Mouse (Mus musculus): ENCODE measurements around the gene Inafm2. TPM values are rescaled to one million over a fixed set of nuclear protein-coding genes. Genes with fewer than 3 reads are reported as not detected.

Inafm2 gene
- polyA plus RNA-seq (2011; ENCODE audit: insufficient read depth, insufficient read length, low replicate concordance, missing spikeins), result 16.0 and 28.5 TPM in 2 replicates

DNA sequence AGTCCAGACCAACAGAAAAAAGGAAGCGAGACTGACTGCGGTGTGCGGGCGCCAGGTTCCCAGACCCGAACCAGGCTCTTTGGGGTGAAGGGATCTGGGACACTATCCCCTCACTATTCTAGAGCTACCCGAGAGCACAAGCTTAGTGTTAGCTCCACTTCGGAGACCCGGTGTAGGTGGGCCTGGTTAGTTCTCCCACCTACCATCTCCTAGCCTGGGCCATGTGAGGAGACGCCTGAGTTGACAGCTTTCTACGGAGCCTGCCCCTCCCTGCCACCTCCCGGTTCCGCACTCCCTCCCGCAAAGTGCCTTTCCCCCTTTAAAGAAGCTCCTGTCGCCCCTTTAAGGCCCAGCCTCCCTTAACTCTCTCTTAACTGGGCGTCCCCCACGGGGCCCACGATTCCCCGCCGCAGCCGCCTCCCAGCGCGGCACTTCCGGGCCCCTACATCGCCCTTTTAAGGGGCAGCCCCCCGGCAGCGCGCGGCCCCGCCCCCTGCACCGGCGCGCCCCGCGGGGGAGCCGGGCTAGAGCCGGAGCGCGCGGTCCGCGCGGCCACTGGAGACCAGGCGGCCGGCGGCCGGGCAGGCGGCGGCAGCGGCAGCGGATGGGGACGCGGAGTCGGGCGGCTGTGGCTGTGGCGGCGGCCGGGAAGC is at the start of gene Inafm2:
Gene Inafm2, plus strand, starts transcription at position 527 of the 653 bp plus-strand sequence.
- TF ChIP-seq POLR2A (IDR thresholded peaks at IDR 0.05; ENCODE audit: borderline replicate concordance, control insufficient read depth, low read depth, low read length) (peak; percentile 49; the same call in 1 of the 2 replicates), CTCF (IDR thresholded peaks at IDR 0.05; ENCODE audit: control insufficient read depth, insufficient read depth, low read length) (no peak)
- 10% methylated on average over 57 of the region's 57 CpGs for WGBS
- Histone ChIP-seq H3K4me1 (ENCODE audit: control insufficient read depth, insufficient read depth, low read length) (no peaks in the 10 kb centered on the region; the same call in none of the 2 replicates), H3K27ac (ENCODE audit: control insufficient read depth, insufficient read depth, low read depth, low read length, poor library complexity) (peak within 1 kb of the TSS; percentile 46), H3K4me3 (replicated peaks; ENCODE audit: control insufficient read depth, low read depth, low read length) (peak within 1 kb of the TSS; percentile 95)

DNA sequence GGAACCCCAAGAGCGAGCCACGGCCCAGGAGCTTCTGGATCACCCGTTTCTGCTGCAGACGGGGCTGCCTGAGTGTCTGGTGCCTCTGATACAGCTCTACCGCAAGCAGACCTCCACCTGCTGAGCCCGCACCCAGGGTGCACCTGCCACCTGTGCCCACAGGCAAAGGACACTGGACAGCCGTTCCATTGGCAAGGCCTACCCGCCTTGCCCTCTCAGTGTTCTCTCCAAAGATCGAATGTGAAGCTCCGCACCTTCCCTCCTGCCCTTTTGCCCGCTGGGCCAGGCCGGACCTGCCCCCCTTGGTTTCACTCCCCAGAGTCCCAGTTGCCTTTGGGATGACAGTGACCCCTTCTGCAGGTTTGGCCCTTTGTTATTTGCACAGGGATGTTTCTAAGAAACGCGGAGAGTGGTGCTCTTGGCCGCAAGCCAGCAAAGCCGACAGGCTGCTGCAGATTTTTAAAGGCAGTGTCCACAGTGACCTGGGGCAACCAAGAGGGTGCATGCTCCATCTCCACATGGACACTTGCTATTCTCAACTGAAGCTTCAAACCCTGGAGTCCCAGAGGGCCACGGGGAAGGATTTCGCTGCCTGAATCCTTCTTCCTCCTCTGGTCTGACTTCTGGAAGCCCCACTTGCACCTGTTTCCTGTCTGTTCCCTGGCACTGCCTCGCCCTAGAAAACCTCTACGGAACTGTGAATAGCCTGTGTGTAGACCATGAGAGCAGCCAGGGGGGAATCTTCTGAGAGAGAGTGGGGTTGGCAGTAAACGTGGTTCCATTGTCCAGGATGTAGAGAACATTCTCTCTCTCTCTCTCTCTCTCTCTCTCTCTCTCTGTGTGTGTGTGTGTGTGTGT is 48.9 kb upstream of the Inafm2 start:
- H3K27ac ChIP-seq (ENCODE audit: control insufficient read depth, insufficient read depth, low read depth, low read length, poor library complexity), result no peak overlapping the region
- TF ChIP-seq POLR2A (IDR thresholded peaks at IDR 0.05; ENCODE audit: borderline replicate concordance, control insufficient read depth, low read depth, low read length) (no peak), CTCF (IDR thresholded peaks at IDR 0.05; ENCODE audit: control insufficient read depth, insufficient read depth, low read length) (no peak)
- WGBS, result 32% methylated on average over 21 of the region's 21 CpGs
- H3K4me1 ChIP-seq (ENCODE audit: control insufficient read depth, insufficient read depth, low read length), result peaks cover 2% of the 10 kb centered on the region
- no peak overlapping the region for H3K4me3 ChIP-seq (replicated peaks; ENCODE audit: control insufficient read depth, low read depth, low read length)

- no peak overlapping the region for H3K27ac ChIP-seq (ENCODE audit: control insufficient read depth, insufficient read depth, low read depth, low read length, poor library complexity)
- H3K4me1 ChIP-seq (ENCODE audit: control insufficient read depth, insufficient read depth, low read length), result peaks cover 2% of the 10 kb centered on the region
- TF ChIP-seq CTCF (IDR thresholded peaks at IDR 0.05; ENCODE audit: control insufficient read depth, insufficient read depth, low read length), result no peak
- no peak for TF ChIP-seq POLR2A (IDR thresholded peaks at IDR 0.05; ENCODE audit: borderline replicate concordance, control insufficient read depth, low read depth, low read length)
- WGBS, result 48% methylated on average over 5 of the region's 5 CpGs
- no peak overlapping the region for H3K4me3 ChIP-seq (replicated peaks; ENCODE audit: control insufficient read depth, low read depth, low read length)
Observed at GRCm38 (mm10) chr2:118697311-118697877, 48.2 kb upstream of the Inafm2 start.

DNA sequence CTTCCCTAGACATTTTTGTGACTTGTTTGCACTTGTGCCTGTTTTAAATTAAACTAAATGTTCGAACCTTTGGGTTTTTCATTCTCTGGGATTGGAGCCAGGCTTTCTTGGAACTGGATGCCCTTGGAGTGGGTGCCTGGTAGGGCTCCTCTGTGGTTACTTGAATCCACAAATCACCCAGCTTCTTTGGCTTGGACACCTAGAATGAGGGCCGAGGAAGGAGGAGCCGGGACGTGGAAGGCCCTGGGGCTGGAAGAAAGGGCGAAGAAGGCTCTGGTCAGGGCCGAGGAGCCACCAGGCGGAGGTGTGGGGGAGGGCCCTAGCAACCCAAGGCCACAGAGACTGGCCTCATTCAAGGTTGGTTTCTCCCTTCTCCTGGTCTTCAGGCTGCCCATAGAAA is 47.6 kb upstream of the Inafm2 start:
- Histone ChIP-seq H3K4me3 (replicated peaks; ENCODE audit: control insufficient read depth, low read depth, low read length) (no peak overlapping the region), H3K4me1 (ENCODE audit: control insufficient read depth, insufficient read depth, low read length) (peaks cover 4% of the 10 kb centered on the region), H3K27ac (ENCODE audit: control insufficient read depth, insufficient read depth, low read depth, low read length, poor library complexity) (no peak overlapping the region)
- TF ChIP-seq POLR2A (IDR thresholded peaks at IDR 0.05; ENCODE audit: borderline replicate concordance, control insufficient read depth, low read depth, low read length) (no peak), CTCF (IDR thresholded peaks at IDR 0.05; ENCODE audit: control insufficient read depth, insufficient read depth, low read length) (no peak)
- WGBS, result 54% methylated on average over 7 of the region's 7 CpGs

DNA sequence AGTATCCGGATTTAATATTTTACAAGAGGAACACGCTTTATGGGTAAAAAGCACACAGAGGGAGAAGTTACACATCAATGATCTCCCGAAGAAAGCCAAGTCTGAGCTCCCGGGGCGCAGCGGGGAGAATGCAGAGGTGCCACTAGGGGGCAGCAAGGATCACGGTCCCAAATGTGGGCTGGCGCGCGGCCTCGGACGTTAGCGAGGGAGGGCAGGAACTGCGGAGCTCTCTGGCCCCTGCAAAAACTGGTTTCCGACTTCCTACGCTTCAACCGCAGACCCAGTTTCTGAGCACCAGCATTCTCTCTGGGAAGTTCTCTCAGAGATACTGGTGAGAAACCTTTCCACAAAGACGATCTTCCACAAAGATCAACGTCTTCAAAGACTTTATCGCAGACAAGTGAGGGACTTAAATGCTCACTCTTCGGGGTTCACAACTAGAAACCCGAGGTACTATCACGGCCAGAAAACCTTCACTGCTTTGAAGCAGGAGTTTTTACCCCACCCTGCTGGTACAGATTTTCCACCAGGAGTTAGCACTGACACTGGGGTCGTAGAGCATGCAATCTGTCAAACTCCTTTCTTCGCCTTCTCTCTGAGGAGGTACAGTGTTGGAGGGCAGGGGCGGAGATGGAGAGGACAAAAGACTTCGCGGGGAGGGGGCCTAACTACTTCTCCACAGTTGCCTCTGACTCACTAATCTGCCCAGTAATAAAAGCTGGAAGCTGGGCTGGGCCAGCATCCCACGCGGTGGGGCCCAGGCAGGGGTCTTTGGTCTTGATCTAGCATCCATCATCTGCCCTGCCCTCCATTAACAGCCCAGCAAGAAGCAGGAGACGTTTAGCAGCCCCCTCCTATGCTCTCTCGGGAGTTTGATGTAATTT is 45.1 kb upstream of the Inafm2 start:
- peaks cover 4% of the 10 kb centered on the region for H3K4me1 ChIP-seq (ENCODE audit: control insufficient read depth, insufficient read depth, low read length)
- no peak overlapping the region for H3K4me3 ChIP-seq (replicated peaks; ENCODE audit: control insufficient read depth, low read depth, low read length)
- WGBS, result 2% methylated on average over 32 of the region's 32 CpGs
- TF ChIP-seq CTCF (IDR thresholded peaks at IDR 0.05; ENCODE audit: control insufficient read depth, insufficient read depth, low read length), result peak; percentile 92
- TF ChIP-seq POLR2A (IDR thresholded peaks at IDR 0.05; ENCODE audit: borderline replicate concordance, control insufficient read depth, low read depth, low read length), result no peak
- H3K27ac ChIP-seq (ENCODE audit: control insufficient read depth, insufficient read depth, low read depth, low read length, poor library complexity), result no peak overlapping the region

GRCm38 (mm10) chr2:118701161-118701560 is 44.4 kb upstream of the Inafm2 start:
- Histone ChIP-seq H3K4me3 (replicated peaks; ENCODE audit: control insufficient read depth, low read depth, low read length) (no peak overlapping the region), H3K4me1 (ENCODE audit: control insufficient read depth, insufficient read depth, low read length) (peaks cover 4% of the 10 kb centered on the region), H3K27ac (ENCODE audit: control insufficient read depth, insufficient read depth, low read depth, low read length, poor library complexity) (no peak overlapping the region)
- TF ChIP-seq POLR2A (IDR thresholded peaks at IDR 0.05; ENCODE audit: borderline replicate concordance, control insufficient read depth, low read depth, low read length), result no peak
- TF ChIP-seq CTCF (IDR thresholded peaks at IDR 0.05; ENCODE audit: control insufficient read depth, insufficient read depth, low read length), result no peak
- 28% methylated on average over 5 of the region's 5 CpGs for WGBS

GRCm38 (mm10) chr2:118701971-118702882 is 43.3 kb upstream of the Inafm2 start:
- Histone ChIP-seq H3K4me1 (ENCODE audit: control insufficient read depth, insufficient read depth, low read length) (peaks cover 4% of the 10 kb centered on the region), H3K4me3 (replicated peaks; ENCODE audit: control insufficient read depth, low read depth, low read length) (peak overlapping the region; percentile 42), H3K27ac (ENCODE audit: control insufficient read depth, insufficient read depth, low read depth, low read length, poor library complexity) (peak overlapping the region; percentile 3; the same call in 1 of the 2 replicates)
- 29% methylated on average over 51 of the region's 51 CpGs for WGBS
- no peak for TF ChIP-seq CTCF (IDR thresholded peaks at IDR 0.05; ENCODE audit: control insufficient read depth, insufficient read depth, low read length)
- TF ChIP-seq POLR2A (IDR thresholded peaks at IDR 0.05; ENCODE audit: borderline replicate concordance, control insufficient read depth, low read depth, low read length), result no peak
